Mouse (Mus musculus) right cerebral cortex, postnatal 36 days (tissue): ENCODE measurements around the gene Rptor.

Experiments used
- DNase-seq, 2 experiments: peaks; one replicate each; pipeline ENCODE4 v3.0.0; 2022; ENCODE audit warnings: low spot score in 2 of 2, mixed read lengths in 1 of 2

The Rptor gene

GRCm38 (mm10) chr11:119687316-119687715 lies 84.6 kb downstream of the Rptor start:
- no peak for DNase-seq

DNA sequence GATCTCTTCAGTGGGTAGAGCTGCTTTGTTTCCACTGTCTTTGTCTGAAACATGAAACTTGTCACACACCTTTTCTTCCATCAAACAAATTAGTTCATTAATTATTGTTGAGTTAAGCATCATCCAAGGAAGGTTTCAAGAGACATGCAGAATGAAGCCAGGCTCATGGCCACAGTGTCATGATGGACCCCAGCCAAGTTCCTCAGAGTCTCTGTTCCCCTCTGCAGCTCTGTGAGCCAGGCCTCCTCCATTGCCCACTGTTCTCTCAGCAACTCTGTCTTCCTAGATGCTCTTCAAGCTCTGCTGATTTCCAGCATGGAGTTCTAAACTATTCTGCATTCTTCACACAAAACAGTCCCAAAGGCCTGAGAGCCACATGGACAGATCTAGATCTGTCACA lies 85.3 kb downstream of the Rptor start:
- no peak for DNase-seq

DNA sequence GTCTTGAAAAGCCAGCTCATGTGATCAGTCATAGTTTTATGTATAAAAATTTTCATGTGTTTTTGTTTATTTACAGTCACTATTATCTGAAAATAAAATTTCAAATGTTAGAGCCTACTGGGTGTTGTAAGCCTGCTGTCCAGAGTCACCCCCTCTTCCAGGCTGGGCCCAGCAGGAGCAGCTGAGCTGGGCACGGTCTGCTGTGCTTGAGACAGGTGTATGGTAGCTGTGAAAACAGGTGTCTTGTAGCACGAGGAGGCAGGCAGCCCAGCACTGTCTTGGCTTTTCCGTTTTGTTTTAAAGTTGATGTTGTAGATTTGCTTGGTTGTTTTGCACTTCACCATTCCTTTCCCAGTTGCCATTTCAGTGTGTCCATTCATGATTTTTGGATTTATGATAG lies 87.2 kb downstream of the Rptor start:
- DNase-seq, result no peak

DNA sequence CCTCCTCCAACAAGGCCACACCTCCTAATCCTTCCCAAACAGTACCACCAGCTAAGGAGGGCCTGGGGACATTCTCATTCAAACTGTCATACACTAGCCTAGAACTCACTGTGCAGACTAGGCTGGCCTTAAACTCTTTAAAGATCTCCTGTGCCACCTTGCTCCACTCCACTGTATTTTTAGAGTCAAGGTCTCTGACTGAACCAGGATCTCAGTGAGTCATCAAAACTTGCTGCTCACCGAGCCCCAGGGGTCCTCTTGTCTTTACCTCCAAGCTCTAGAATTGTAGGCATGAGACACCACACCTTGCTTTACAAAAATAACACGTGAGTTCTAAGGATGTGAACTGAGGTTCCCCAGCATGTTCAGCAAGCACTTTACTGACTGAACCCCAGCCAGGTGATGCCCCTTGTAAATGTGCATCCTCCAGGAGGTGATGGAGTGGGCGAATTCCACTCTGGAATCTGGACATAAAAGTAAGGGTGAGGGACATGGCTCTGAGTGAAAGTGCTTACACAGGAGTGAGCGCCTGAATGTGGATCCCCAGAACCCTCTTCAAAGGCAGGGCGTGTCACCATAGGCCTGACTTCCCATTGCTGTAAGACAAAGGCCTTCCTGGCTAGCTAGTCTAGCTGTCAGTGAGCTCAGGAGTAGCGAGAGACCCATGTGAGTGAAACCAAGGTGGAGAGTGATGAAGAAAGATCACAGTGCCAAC lies 89.6 kb downstream of the Rptor start:
- DNase-seq, result no peak

DNA sequence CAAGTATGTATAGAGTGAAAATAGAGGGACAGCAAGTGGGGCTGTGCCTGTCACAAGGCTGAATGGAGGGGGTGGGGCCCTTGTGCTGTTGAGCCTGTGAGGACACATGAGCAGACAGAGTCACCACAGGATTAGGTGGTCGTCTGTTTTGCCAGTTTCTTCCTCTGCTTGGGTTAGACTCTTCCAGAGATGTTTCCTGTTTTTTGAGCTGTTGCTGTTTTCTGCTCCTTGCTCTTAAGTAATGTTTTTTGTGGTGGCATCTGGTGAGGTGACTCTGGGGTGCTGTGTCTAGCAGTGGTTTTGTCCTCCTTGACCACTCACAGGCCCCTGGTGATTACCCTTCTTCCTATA lies 90.2 kb downstream of the Rptor start:
- DNase-seq, result no peak

- no peak for DNase-seq
Observed at GRCm38 (mm10) chr11:119694146-119694860, 91.6 kb downstream of the Rptor start.

DNA sequence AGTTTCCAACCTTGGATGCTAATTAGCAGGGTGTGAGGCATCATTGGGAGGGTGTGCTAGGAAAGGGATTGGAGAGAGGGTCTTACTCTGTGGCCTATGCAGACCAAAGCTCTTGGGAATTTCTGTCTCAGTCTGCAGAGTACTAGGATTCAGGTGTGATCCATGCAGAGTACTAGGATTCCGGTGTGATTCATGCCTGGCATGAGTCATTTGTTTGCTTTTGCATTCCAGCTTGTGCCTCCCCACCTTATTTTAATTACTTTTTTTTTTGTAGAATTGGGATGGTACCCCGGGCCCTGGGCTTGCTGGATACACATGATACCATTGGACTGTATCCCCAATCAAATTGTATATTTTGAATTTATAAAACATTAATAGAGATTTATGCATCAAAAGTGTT lies 93.7 kb downstream of the Rptor start:
- DNase-seq, result no peak

DNA sequence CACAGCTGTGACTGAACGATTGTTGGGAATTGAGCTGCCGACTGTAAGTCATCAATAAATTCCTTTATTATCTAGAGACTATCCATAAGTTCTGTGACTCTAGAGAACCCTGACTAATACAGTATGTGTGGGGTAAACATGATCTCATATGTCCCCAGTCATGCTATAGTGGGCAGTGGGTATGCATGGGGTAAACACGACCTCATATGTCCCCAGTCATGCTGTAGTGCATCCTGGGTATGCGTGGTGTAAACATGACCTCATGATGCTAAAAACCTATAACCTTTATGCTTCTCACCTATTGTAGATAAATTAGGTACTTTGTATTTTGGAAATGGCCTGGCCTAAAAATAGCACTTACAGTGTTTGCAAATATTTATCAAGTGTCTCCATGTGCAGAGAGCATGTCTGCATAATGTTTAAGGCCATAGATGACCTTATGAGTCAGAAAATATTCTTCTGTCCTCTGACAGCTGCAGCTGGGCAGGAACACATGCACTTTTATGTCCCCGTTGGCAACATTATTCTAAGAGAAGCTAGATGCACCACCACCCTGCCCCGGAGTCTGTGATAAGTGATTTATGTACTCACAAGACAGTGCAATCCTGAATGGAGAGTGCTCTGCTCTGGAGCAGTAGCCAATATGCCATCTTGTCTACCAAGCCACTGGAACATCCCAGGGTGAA lies 102.8 kb downstream of the Rptor start:
- DNase-seq, result no peak

DNA sequence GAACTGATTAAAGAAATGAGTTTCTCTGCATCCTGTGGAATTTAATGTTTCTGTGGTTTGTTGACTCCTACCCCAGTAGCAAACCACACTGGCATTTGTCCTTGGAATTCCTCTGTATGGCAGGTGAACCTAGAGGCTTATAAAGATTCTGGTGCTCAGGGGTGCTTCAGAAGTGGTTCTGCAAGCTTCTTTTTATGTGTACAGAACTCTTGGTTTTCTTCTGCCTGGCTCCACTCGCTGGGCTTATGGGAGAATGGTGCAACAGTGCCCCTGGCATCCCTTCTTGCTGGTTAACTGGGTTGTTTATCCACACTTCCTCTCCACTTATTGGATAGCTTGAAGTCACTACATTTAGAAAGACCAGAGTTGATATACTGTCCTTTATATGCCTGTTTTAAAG lies 104.6 kb downstream of the Rptor start:
- no peak for DNase-seq

DNA sequence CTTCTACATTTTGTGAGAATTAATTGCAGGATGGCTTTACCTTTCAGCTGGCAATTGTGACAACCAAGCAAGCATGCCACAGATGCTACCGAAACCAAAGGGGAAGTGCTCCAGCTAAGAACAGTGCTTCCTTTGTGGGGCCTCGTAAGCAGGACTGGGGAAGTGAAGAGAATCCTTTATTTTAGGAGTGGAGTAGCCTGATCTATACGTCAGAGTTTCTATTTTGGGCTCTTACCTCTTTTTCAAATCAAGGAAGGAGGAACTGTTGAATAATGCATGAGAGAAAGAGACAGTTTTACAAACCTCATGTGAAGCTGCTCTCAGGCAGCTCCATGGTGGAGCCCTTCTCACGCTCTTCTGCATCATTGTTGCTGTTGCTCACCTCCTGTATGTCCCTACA lies 106.5 kb downstream of the Rptor start:
- no peak for DNase-seq

- no peak for DNase-seq
Observed at GRCm38 (mm10) chr11:119710338-119710737, 107.6 kb downstream of the Rptor start.

DNA sequence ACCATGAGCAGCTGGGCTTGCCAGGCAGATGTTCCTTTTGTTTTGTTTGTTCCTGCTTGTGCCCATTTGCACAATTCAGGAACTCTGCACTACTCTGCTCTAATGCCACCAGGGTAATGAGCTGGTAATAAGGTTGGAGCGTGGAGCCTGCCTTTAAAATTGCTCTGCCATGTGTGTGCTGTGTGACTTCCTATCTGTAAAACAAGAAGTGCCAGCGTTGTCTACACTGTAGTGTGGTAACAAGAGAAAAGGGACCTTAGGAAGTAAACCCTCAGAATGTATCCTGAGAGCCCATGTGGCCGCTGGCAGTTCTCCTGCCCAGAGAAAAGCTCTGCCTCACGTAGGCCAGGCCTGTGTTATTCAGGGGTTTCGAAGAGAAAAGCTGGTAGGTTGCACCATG lies 108.1 kb downstream of the Rptor start:
- DNase-seq, result no peak

DNA sequence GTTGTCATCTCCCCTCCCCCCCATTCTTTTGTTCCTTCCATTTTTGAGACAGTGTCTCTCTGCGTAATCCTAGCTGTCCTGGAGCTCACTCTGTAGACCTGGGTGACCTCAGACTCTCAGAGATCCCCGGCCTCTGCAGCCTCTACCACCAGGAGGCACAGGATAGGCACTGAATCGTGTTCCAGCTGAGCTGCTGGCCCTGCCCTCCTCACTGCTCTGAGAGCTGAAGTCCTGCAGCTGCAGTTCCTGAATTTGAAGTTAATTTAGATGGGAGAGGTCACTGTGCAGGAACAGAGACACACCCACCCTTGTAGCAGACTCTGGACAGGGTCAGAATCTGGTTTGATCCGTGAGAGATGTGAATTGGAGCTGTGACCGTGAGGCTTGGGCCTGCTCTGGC lies 112.7 kb downstream of the Rptor start:
- no peak for DNase-seq

DNA sequence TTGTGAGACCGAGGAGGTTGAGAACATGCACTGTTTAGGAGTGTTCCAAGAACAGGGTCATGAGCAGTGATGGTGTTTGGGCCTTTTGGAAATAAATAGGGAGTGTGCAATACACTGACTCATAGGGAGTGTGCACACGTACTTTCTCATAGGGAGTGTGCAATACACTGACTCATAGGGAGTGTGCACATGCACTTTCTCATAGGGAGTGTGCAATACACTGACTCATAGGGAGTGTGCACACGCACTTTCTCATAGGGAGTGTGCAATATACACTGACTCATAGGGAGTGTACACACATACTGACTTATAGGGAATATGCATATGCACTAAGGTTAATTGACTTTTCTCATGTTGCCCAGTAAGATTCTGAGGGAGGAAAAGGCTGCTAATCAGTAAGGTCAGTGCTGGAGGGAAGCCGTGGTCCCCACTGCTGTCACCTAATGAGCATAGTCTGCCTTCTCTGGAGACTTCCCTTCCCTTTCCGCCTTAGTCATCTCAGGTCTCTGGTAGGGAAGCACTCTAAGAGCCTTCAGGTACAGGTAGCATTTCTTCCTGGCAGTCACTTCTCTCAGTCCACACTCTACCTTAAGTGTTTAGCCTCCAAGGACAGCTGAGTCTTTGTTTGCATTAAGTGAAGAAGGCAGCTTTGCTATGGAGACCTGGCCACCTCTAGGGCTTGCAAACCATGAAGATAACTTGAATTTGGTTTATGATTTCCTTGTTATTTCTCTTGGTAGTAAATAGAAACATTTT lies 113.3 kb downstream of the Rptor start:
- no peak for DNase-seq

DNA sequence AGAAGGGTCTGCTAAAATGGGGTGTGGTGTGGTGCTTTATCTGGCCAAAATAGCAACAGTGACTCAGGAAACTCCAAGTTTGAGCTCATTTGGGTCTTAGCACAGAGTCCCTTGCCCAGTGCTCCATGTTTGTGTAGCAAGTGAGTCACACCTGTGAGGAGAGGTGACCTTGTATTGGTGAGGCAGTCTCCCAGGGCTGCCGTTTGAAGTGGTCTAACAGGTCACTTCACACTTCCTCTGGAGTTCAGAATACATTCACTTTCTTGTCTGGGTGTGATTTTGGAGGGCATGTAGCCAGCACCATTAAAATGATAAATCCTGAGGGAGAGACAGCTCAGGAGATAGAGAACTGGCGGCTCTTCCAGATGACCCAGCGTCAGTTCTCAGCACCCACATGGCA lies 115.4 kb downstream of the Rptor start:
- DNase-seq, result no peak

- DNase-seq, result no peak
Observed at GRCm38 (mm10) chr11:119720101-119721048, 117.7 kb downstream of the Rptor start.

- no peak for DNase-seq
Observed at GRCm38 (mm10) chr11:119724709-119725108, 122.0 kb downstream of the Rptor start.

- no peak for DNase-seq
Observed at GRCm38 (mm10) chr11:119731382-119731781, 128.7 kb downstream of the Rptor start.

DNA sequence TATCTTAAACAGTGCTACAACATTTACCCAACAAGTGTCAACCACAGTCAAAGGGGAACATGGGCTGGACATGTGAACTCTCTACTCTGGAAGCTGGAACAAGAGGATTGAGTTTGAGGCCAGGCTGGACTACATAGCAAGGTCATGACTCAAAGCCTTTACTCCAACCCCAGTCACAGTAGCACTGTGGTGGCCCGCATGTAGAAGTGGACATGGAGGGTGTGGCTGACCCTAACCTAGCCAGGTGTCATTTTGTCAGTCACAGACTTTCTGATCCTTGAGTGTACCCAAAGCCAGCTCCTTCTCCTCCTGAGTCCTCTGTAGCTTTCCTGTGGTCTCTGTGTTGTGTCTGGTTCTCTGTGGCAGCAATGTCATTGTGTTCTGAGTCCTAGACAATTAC lies 129.7 kb downstream of the Rptor start:
- DNase-seq, result no peak

GRCm38 (mm10) chr11:119732961-119733656 lies 130.4 kb downstream of the Rptor start:
- DNase-seq, result no peak

- DNase-seq, result no peak
Observed at GRCm38 (mm10) chr11:119733657-119733990, 130.9 kb downstream of the Rptor start.
